Mouse (Mus musculus) CH12.LX (cell line): Measurements from ENCODE around the gene Trim31. TPM values are rescaled to one million over a fixed set of nuclear protein-coding genes. Genes with fewer than 3 reads are reported as not detected.

Experiments used
- DNase-seq: peaks from one replicate; pipeline ENCODE4 v3.0.0-alpha.2; 2013; ENCODE audit errors: extremely low read depth
- H3K27ac ChIP-seq: 2 replicates; pipeline ENCODE4 v1.5.1; 2012; ENCODE audit warnings: low read depth, mild to moderate bottlenecking, control low read depth, moderate library complexity; ENCODE audit not compliant: insufficient read depth
- H3K27me3 ChIP-seq: replicated peaks from 2 replicates; pipeline ENCODE3; 2012; ENCODE audit warnings: inconsistent platforms
- H3K36me3 ChIP-seq, 2 experiments: replicated peaks in 1 of 2; 2 replicates each; pipeline versions ENCODE3 to v1.6.1; 2012; ENCODE audit warnings: inconsistent platforms in 1 of 2, low read length in 1 of 2, mild to moderate bottlenecking in 1 of 2, mixed read lengths in 1 of 2, moderate library complexity in 1 of 2; ENCODE audit not compliant: control insufficient read depth in 1 of 2, insufficient read depth in 1 of 2
- H3K4me1 ChIP-seq, 2 experiments: 2 replicates each; pipeline ENCODE4 v1.6.1; 2012; ENCODE audit warnings: inconsistent platforms in 1 of 2, moderate library complexity in 1 of 2; ENCODE audit not compliant: insufficient read depth in 2 of 2, control insufficient read depth in 1 of 2
- H3K4me2 ChIP-seq: 2 replicates; pipeline ENCODE4 v1.6.1; 2012; ENCODE audit warnings: low read depth, mild to moderate bottlenecking, control low read depth; ENCODE audit not compliant: poor library complexity, insufficient read depth, severe bottlenecking
- H3K4me3 ChIP-seq, 3 experiments: fragments of 150-350 bp in 1 of 3; sonication (generic) in 1 of 3; replicated peaks in 1 of 3; 2 replicates each; pipeline versions ENCODE3 to v1.5.1; 2011 to 2012; ENCODE audit warnings: low read depth in 2 of 3, low read length in 2 of 3, mild to moderate bottlenecking in 2 of 3, moderate library complexity in 2 of 3, control low read depth in 1 of 3, improper control_type of control experiment in 1 of 3, inconsistent platforms in 1 of 3, mixed read lengths in 1 of 3; ENCODE audit not compliant: poor library complexity in 1 of 3
- H3K79me2 ChIP-seq: replicated peaks from 2 replicates; pipeline ENCODE4 v1.6.1; 2012; ENCODE audit warnings: mild to moderate bottlenecking, moderate library complexity; ENCODE audit not compliant: control insufficient read depth, poor library complexity, insufficient read depth, severe bottlenecking; ENCODE audit errors: extremely low read depth
- H3K9ac ChIP-seq: 2 replicates; pipeline ENCODE4 v1.6.1; 2012; ENCODE audit warnings: low read depth, mild to moderate bottlenecking, control low read depth, moderate library complexity; ENCODE audit not compliant: insufficient read depth
- H3K9me3 ChIP-seq: replicated peaks from 2 replicates; pipeline ENCODE3; 2012; ENCODE audit warnings: low read length, inconsistent platforms, mixed read lengths
- CHD1 ChIP-seq: IDR thresholded peaks from 2 replicates; pipeline ENCODE4 v1.6.1; 2012; ENCODE audit warnings: low read depth, low read length, improper control_type of control experiment, inconsistent platforms
- CHD2 ChIP-seq: IDR thresholded peaks from 2 replicates; pipeline ENCODE4 v1.6.1; 2011; ENCODE audit warnings: low read length, improper control_type of control experiment
- CTCF ChIP-seq, 2 experiments: IDR thresholded peaks in 1 of 2; conservative IDR thresholded peaks in 1 of 2; 2 replicates each; pipeline ENCODE4 v1.5.1; 2011 to 2012; ENCODE audit warnings: low read depth in 2 of 2, low read length in 2 of 2, improper control_type of control experiment in 1 of 2, inconsistent platforms in 1 of 2, mild to moderate bottlenecking in 1 of 2, moderate library complexity in 1 of 2
- ETS1 ChIP-seq: conservative IDR thresholded peaks from 2 replicates; pipeline ENCODE4 v1.6.1; 2012; ENCODE audit warnings: low read depth, mild to moderate bottlenecking, inconsistent platforms, low read length, improper control_type of control experiment, moderate library complexity
- HCFC1 ChIP-seq: IDR thresholded peaks from 2 replicates; pipeline ENCODE4 v1.6.1; 2012; ENCODE audit warnings: low read depth, mild to moderate bottlenecking, inconsistent platforms, low read length, improper control_type of control experiment
- IRF4 ChIP-seq: IDR thresholded peaks from 2 replicates; pipeline ENCODE4 v1.6.1; 2014; ENCODE audit warnings: low read depth, mild to moderate bottlenecking, inconsistent platforms, low read length, improper control_type of control experiment
- JUN ChIP-seq: IDR thresholded peaks from 2 replicates; pipeline ENCODE4 v1.6.1; 2011; ENCODE audit warnings: low read depth, mild to moderate bottlenecking, low read length, improper control_type of control experiment, moderate library complexity; ENCODE audit not compliant: insufficient read depth
- JUND ChIP-seq: conservative IDR thresholded peaks from 2 replicates; pipeline ENCODE4 v1.6.1; 2011; ENCODE audit warnings: low read depth, low read length, improper control_type of control experiment
- MAFK ChIP-seq: IDR thresholded peaks from 2 replicates; pipeline ENCODE4 v1.6.1; 2011; ENCODE audit warnings: low read length, improper control_type of control experiment; ENCODE audit not compliant: insufficient replicate concordance
- MYC ChIP-seq: IDR thresholded peaks from 2 replicates; pipeline ENCODE4 v1.6.1; 2011; ENCODE audit warnings: low read depth, mild to moderate bottlenecking, improper control_type of control experiment, low read length
- NELFE ChIP-seq: IDR thresholded peaks from 2 replicates; pipeline ENCODE4 v1.6.1; 2011; ENCODE audit warnings: low read depth, low read length, improper control_type of control experiment
- PAX5 ChIP-seq: IDR thresholded peaks from 2 replicates; pipeline ENCODE4 v1.6.1; 2012; ENCODE audit warnings: low read length, inconsistent platforms, mixed read lengths
- POLR2AphosphoS2 ChIP-seq: IDR thresholded peaks from 2 replicates; pipeline ENCODE4 v1.6.1; 2011; ENCODE audit warnings: low read depth, low read length, improper control_type of control experiment
- RAD21 ChIP-seq: IDR thresholded peaks from 2 replicates; pipeline ENCODE4 v1.6.1; 2011; ENCODE audit warnings: low read depth, mild to moderate bottlenecking, low read length, improper control_type of control experiment, moderate library complexity
- SMC3 ChIP-seq: IDR thresholded peaks from 2 replicates; pipeline ENCODE4 v1.6.1; 2011; ENCODE audit warnings: low read depth, low read length, improper control_type of control experiment
- TBP ChIP-seq: conservative IDR thresholded peaks from 2 replicates; pipeline ENCODE4 v1.6.1; 2011; ENCODE audit warnings: low read depth, low read length, improper control_type of control experiment
- USF1 ChIP-seq: IDR thresholded peaks from 2 replicates; pipeline ENCODE4 v1.6.1; 2014; ENCODE audit warnings: low read depth, mild to moderate bottlenecking, inconsistent platforms, low read length, improper control_type of control experiment
- USF2 ChIP-seq: conservative IDR thresholded peaks from 2 replicates; pipeline ENCODE4 v1.6.1; 2011; ENCODE audit warnings: low read depth, low read length, improper control_type of control experiment
- ZC3H11A ChIP-seq: IDR thresholded peaks from 2 replicates; pipeline ENCODE4 v1.6.1; 2012; ENCODE audit warnings: low read depth, mild to moderate bottlenecking, inconsistent platforms, low read length, improper control_type of control experiment
- ZKSCAN1 ChIP-seq: IDR thresholded peaks from 2 replicates; pipeline ENCODE4 v1.6.1; 2012; ENCODE audit warnings: low read depth, inconsistent platforms, low read length, improper control_type of control experiment, borderline replicate concordance
- ZMIZ1 ChIP-seq: IDR thresholded peaks from 2 replicates; pipeline ENCODE4 v1.6.1; 2012; ENCODE audit warnings: low read depth, mild to moderate bottlenecking, inconsistent platforms, low read length, improper control_type of control experiment
- dilution Hi-C: fragments of 300-500 bp; cut with MboI; formaldehyde crosslinking; loops from 2 replicates; pipeline ENCODE4 v1.14.3; 2020; ENCODE audit warnings: low sequenced_read_pairs; ENCODE audit not compliant: extremely low pct_unique_long_range_greater_than_20kb, extremely low pct_ligation_motif_present
- in situ Hi-C: fragments of 300-500 bp; cut with MboI; formaldehyde crosslinking; loops from 3 replicates; pipeline ENCODE4 v1.14.3; 2019; ENCODE audit warnings: low sequenced_read_pairs, low pct_ligation_motif_present, low pct_unique_long_range_greater_than_20kb, mixed read lengths
- polyA plus RNA-seq: library from polyadenylated mRNA; unstranded; fragments of >175 nt; gene quantifications from 2 replicates; pipeline ENCODE4 v1.2.1, GENCODE M21; 2012; ENCODE audit warnings: low read depth; ENCODE audit not compliant: insufficient read length
- total RNA-seq, 2 experiments: library from RNA; depleted of rRNA; stranded (reverse); fragments of 300-350 nt in 1 of 2; fragments of >200 nt in 1 of 2; gene quantifications; 2 replicates each; pipeline ENCODE4 v1.2.3; 2012 to 2014

Gene Trim31
- total and polyA plus RNA-seq, 3 experiments: not detected

DNA sequence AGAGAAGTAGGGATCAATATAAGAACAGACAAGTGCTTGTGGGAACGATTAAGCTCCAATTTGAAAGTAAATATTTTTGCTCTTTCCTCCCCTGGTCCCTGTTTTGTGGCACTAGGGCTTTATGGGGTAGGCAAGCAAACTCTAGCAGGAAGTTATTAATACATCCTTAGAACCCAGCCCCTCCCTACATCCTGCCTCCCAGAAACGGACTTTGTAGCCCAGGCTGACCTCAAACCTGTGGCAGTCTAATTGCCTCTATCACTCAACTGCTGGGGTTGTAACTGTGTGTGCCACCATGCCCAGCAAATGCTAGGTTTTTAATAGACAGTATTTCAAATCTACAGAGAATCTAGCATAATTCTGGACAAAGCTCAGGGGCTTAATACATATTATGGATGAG, 36.2 kb upstream of the Trim31 start:
- Histone ChIP-seq H3K27me3 (peaks cover 2% of the 10 kb centered on the region), H3K9me3 (no peaks in the 10 kb centered on the region)
- TF ChIP-seq IRF4 (no peak), TBP (no peak), MAFK (no peak), MYC (no peak), CHD1 (no peak), PAX5 (no peak)
- TF ChIP-seq, all 38 proteins: peak for 0
- H3K79me2 ChIP-seq: no peaks in the 10 kb centered on the region
- in situ Hi-C loops (no loop called here), dilution Hi-C loops (no loop called here)
- no peak for DNase-seq
- H3K4me3 ChIP-seq: no peak overlapping the region
- no peaks in the 10 kb centered on the region for H3K4me1 ChIP-seq
- no peak overlapping the region for H3K9ac ChIP-seq
- no peak overlapping the region for H3K27ac ChIP-seq
- H3K4me2 ChIP-seq: no peak overlapping the region
- peaks cover 23 to 38% of the 10 kb centered on the region in 2 experiments for H3K36me3 ChIP-seq

DNA sequence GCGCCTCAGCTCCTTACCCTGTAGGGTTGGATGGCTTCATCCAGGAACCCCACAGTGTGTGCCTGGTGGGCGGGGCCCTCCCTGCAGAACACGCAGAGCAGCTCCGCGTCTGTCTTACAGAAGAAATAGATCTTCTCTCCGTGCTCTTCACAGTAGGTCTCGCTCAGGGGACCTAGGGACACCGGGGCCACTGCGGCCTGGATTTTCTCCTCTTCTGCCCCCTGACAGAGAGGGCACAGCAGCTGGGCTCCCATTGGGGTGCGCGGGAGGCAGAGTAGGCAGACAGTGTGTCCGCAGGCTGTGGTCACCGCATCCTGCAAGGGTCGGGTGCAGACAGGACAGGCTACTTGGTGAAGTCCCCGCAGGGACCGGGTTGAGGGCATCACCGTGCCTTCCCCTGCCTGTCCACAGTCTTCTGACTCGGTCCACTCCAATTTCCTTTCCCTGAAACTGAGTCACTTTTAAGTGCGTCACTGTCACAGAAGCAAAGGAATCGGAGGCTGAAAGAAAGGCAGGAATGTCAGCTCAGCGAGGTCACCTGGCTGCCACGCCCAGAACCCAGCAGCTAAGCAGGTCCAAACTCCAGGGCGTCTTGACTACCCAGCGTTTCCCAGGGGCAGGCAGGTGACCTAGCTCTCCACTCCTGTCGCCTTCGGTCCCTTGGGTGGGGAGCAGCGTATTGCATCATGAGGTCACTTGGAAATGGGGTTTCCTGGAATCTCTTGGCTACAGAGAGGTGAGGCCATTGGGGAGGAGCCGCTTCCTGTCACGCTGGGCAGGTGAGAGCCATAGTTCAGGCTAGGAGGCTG, 31.0 kb upstream of the Trim31 start, which contains the start of gene Trim15:
Gene Trim15, minus strand, starts transcription at position 492 of the 809 bp plus-strand sequence.
- Histone ChIP-seq H3K9ac (no peak within 1 kb of the TSS), H3K27ac (no peak within 1 kb of the TSS), H3K27me3 (peaks cover 4% of the 10 kb centered on the region), H3K36me3 (no peaks in the 10 kb centered on the region), H3K79me2 (no peaks in the 10 kb centered on the region), H3K4me2 (peak within 1 kb of the TSS; percentile 22; the same call in 1 of the 2 replicates), H3K4me3 (peak within 1 kb of the TSS in 1 of 3 experiments; percentile 8), H3K9me3 (no peaks in the 10 kb centered on the region), H3K4me1 (no peaks in the 10 kb centered on the region; a peak in 1 of 4 replicates)
- DNase-seq: no peak
- no peak for TF ChIP-seq JUND
- dilution Hi-C loops: no loop called here
- in situ Hi-C loops: no loop called here

DNA sequence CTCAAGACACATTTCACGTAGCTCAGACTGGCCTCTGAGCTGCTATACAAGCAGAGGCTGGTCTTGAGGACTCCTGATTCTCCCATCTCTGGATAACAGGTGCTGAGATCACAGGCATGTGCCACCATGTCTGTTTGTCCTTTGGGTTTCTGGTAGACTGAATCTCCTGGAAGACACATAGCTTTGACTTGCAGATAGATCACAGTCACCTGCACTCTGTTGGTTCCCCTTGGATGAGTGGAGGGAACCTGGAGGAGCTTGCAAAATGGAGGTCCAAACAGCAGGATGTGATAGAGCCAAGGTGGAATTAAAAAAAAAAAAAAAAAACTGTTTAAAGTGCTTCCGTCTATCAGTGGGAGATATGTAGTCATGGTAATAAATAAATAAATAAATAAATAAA, 29.1 kb upstream of the Trim31 start:
- no peak for DNase-seq
- Histone ChIP-seq H3K4me3 (no peak overlapping the region), H3K9ac (no peak overlapping the region), H3K79me2 (no peaks in the 10 kb centered on the region), H3K27ac (no peak overlapping the region), H3K36me3 (no peaks in the 10 kb centered on the region), H3K4me1 (no peaks in the 10 kb centered on the region; a peak in 1 of 4 replicates), H3K4me2 (no peak overlapping the region), H3K27me3 (peaks cover 10% of the 10 kb centered on the region), H3K9me3 (no peaks in the 10 kb centered on the region)
- no peak for TF ChIP-seq ETS1
- no peak for TF ChIP-seq HCFC1
- TF ChIP-seq ZMIZ1: no peak
- TF ChIP-seq USF1: no peak
- TF ChIP-seq JUND: no peak
- no peak for TF ChIP-seq ZC3H11A
- TF ChIP-seq NELFE: no peak
- TF ChIP-seq RAD21: no peak
- no peak for TF ChIP-seq ZKSCAN1
- TF ChIP-seq POLR2AphosphoS2: no peak
- TF ChIP-seq MAFK: no peak
- TF ChIP-seq CTCF (conservative IDR thresholded peaks at IDR 0.05 in 1 of 2, IDR thresholded peaks at IDR 0.05 in 1 of 2; ENCODE audit: low read depth in 2 of 2, low read length in 2 of 2): no peak
- no peak for TF ChIP-seq TBP
- TF ChIP-seq USF2: no peak
- TF ChIP-seq SMC3: no peak
- no peak for TF ChIP-seq JUN
- TF ChIP-seq MYC: no peak
- no peak for TF ChIP-seq CHD2
- TF ChIP-seq IRF4: no peak
- dilution Hi-C loops: no loop called here
- in situ Hi-C loops: no loop called here
